Mouse (Mus musculus) CD4-positive, CD25-positive, alpha-beta regulatory T cell (primary cell): ENCODE measurements around the gene Mthfs. TPM values are rescaled to one million over a fixed set of nuclear protein-coding genes. Genes with fewer than 3 reads are reported as not detected.

Source experiments
- polyA plus RNA-seq: library from polyadenylated mRNA; unstranded; fragments of 100-300 nt; shearing (Covaris generic); gene quantifications from one replicate; pipeline ENCODE4 v1.2.1, GENCODE M21; 2017

Mthfs gene
- polyA plus RNA-seq, result 96.3 TPM

GRCm38 (mm10) chr9:89210353-89211064, at the start of gene Mthfs:
Mthfs (plus strand) TSS chr9:89210676.

GRCm38 (mm10) chr9:89198969-89199416, 11.5 kb upstream of the Mthfs start, which contains the start of the genes Bcl2a1b and Gm29094:
Bcl2a1b (plus strand) TSS chr9:89199209.
Gm29094 (plus strand) TSS chr9:89199379.

Other genes starting within 250 kb of the Mthfs start
- gene Trim43b, start 117.8 kb upstream of the Mthfs start, polyA plus RNA-seq, result not detected
- 143 TPM for gene Bcl2a1b, start 11.5 kb upstream of the Mthfs start, polyA plus RNA-seq
- 38.8 TPM for gene Gm29094, start 11.3 kb upstream of the Mthfs start, polyA plus RNA-seq